Mouse (Mus musculus) kidney, adult 2 months (tissue): Measurements from ENCODE around the gene Fras1.

ENCODE experiments used
- CTCF ChIP-seq: fragments of 200-500 bp; conservative IDR thresholded peaks from 2 replicates; pipeline ENCODE4 v1.5.1; 2011; ENCODE audit warnings: low read depth, mild to moderate bottlenecking, control low read depth, low read length, moderate library complexity, mixed read lengths; ENCODE audit not compliant: insufficient read depth, insufficient read length
- POLR2A ChIP-seq: fragments of 200-500 bp; IDR thresholded peaks from one replicate; pipeline ENCODE4 v1.6.1; 2011; ENCODE audit warnings: low read depth, low read length, control low read depth

GRCm38 (mm10) chr5:96402555-96402954 lies 28.8 kb downstream of the Fras1 start:
- no peak for TF ChIP-seq POLR2A
- TF ChIP-seq CTCF = no peak
